Mouse (Mus musculus) CD4-positive, CD25-positive, alpha-beta regulatory T cell, adult 2 months (primary cell): Measurements from ENCODE around the gene Fcer1g.

Experiments
- DNase-seq: peaks from one replicate; pipeline ENCODE4 v3.0.0-alpha.2; 2012; ENCODE audit warnings: low read depth, low spot score

Gene Fcer1g

GRCm38 (mm10) chr1:171216241-171216955, 17.8 kb downstream of the Fcer1g start:
- DNase-seq, result no peak

DNA sequence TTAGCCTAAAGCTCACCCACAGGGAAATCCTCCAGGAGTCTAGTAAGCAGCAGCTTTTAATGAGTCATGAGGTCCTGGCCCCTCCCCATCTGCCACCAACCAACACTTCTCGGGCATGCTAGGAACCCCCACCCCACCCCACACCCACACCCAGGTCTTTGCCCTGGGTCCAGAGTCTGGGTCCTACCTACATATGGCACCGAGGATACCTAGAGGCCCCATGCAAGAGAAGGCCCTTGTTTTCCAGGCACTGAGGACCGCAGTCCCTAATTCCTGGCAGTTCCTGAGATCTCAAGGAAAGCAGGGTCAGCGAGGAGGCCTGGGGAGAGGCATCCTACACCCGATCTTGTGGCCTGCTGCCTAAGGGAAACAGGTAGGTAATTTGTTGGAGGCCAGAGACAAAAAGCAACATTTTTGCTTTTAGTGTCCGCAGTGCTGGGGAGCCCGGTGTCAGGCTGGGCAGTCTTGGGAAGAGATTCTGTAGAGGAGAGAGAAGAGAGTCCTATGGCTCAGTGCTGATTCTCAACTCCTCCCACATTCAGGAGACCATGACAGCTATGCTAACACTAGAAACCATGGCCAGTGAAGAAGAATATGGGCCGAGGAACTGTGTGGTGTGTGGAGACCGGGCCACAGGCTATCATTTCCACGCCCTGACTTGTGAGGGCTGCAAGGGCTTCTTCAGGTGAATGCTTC, 20.2 kb downstream of the Fcer1g start, which contains the start of gene Nr1i3:
Nr1i3 (plus strand) TSS at position 170 of the 696 bp plus-strand sequence.
- DNase-seq, result no peak

DNA sequence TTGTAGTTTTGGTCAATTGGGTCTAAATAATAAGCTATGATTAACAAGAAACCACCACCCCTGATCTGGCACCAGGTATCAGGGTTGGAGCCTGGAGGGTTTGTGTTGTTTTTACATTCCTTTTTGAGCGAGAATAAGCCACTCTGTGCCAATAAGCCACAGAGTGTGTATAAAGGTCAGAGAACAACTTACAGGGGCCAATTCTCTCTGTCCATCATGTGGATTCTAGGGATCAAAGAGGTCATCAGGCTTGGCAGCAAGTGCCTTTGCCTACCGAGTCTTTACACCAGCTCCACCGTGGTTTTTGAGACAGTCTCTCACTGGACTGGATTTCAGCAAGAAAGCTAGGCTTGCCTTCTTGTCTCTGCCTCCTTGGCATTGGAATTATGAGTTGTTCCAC, 21.3 kb downstream of the Fcer1g start:
- DNase-seq, result no peak

- DNase-seq, result no peak
Measured at GRCm38 (mm10) chr1:171209409-171209808, 24.8 kb downstream of the Fcer1g start.

- DNase-seq, result no peak
Measured at GRCm38 (mm10) chr1:171205704-171206493, 28.3 kb downstream of the Fcer1g start.

- DNase-seq, result no peak
Measured at GRCm38 (mm10) chr1:171204249-171204644, 29.9 kb downstream of the Fcer1g start.

DNA sequence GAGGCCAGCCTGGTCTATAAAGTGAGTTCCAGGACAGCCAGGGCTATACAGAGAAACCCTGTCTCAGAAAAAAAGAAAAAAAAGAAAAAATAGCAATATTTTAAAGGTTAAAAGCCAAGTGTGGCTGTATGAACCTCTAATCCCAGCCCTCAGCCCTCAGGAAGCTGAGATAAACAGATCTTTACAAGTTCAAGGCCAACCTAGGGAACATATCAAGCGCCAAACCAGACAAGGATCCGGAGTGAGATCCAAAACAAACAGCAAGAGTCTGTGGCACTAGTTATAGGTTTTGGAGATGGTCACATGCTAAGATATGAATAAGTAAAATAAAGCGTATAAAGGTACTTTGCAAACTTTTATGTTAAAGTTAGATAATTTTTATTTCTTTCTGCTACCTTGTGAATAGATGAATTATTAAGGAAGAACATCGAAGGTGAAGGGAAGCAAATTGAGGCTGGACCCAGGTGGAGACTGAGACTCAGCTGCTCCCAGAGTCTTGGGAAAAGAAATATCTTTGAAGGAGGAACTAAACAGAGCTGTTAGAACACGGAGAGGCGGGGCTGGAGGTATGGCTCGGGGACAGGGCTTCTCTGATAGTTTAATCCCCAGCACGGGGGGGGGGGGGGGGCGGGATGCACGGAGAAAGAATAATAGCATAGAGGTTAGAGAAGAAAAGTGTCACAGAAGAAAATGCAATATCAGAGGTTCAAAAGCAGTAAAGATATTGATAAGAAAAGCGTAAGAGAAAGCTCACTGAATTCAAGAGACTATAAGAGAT, 30.5 kb downstream of the Fcer1g start:
- DNase-seq, result no peak

GRCm38 (mm10) chr1:171200769-171201168, 33.4 kb downstream of the Fcer1g start:
- DNase-seq, result no peak

GRCm38 (mm10) chr1:171199532-171199931, 34.6 kb downstream of the Fcer1g start:
- DNase-seq, result no peak

DNA sequence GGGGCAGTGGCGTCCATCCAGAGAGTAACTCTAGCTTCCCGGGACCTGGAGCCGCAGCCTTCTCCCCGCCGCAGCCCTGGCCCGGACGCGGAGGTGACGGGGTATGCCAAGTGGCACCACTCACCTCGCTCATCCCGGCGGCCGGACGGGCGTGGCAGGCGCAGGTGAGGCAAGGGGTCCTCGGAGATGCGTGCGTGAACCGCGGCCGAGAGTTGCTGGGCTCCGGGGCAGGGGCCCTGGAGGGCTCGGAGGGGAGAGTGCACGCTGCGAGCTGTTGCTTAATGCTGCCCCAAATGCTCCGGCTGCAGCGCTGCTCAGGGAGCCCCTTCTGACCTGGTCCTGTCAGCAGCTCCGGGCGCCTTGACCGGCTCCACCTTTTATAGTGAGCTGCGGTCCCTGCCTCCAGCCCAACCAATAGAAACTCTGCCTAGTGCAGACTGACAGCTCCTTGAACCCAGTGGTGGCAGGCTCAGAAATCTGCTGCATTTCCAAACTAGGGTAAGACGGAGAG, 38.2 kb downstream of the Fcer1g start, which contains the start of gene Pcp4l1:
Pcp4l1 (minus strand) TSS at position 382 of the 511 bp plus-strand sequence.
- peak; percentile 6 for DNase-seq

GRCm38 (mm10) chr1:171195046-171195822, 38.9 kb downstream of the Fcer1g start:
- no peak for DNase-seq

- DNase-seq, result no peak
Measured at GRCm38 (mm10) chr1:171193911-171194830, 40.0 kb downstream of the Fcer1g start.

GRCm38 (mm10) chr1:171193093-171193840, 40.9 kb downstream of the Fcer1g start:
- DNase-seq, result no peak

DNA sequence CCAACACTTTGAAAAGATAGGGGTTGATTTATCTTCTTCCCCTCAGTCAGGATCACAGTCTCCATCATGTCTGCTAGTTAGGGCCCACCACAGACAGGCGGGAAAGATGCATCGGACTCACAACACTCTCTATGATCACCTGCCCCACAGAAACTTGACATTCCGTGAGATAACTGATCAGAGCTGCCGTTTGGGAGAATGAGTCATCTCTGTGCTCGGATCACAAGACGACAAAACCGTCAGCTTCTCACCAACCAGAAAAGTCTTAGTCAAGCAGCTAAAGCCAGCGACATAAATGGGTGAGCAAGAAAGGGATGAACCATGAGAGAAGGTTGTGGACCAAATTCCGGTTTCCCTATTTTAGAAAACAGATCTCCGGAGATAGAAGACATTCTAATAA, 41.9 kb downstream of the Fcer1g start:
- DNase-seq, result no peak

DNA sequence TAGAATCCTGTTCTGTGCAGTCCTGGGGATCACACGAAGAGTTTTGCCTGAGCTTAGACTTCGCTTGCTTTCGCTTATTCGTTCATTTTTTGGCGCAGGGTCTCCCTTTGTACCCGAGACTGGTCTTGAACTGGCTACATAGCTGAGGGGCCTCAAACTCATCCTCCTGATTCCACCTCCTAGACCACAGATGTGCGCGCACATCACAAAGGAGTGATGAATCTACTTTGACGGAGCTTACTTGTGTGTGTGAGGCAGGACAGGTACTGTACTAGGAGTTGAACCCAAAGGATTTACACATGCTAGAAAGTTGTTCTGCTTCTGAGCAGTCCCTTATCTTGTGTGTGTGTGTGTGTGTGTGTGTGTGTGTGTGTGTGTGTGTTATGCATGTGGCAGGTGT, 43.3 kb downstream of the Fcer1g start:
- no peak for DNase-seq

DNA sequence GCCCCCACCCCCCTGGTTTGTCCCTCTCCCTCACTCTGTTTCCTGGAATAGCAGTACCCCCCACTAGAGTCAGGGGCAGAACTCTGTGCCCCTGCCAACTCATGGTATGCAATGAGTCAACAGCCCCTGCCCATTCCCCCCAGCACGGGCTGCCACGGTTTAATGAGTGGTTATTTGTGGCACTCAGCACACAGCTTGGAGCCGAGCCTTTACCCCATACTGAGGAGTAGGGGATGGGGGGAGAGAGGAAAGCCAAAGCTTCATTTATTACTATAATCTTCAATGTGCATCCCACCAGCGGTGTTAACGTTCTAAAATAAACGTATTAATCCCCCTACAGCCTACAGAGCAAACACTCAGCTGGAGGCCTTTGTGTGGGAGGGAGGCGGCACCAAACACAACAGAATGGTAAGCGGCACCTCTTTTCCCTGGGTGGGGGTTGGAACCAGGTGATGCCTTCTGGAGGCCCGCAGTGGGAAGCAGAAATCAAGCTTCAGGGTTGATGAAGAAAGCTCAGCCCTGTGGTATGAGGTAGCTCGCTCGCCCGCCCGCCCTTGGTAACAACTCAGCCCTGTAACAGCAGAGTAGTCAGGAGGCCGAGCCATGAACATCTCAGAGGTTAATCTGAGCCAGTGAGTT, 44.6 kb downstream of the Fcer1g start:
- DNase-seq, result no peak

DNA sequence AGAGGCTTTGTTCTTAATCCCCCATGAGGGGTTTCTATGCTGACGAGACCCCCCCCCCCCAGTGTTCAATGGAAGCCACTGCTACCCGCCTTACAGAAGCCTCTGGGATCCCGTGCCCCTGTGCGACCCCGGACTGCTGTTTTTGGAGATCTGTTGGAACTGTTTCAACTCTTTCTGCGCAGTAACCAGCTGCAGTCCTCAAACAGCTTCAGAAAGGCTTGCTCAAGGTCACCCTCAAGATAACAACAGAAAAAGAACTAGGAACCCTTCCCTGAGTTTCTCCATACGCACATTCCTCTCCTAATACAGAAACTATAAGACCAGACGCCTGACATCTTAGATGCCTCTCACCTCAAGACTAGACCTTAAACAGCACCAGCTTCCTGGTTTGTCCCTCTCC, 45.1 kb downstream of the Fcer1g start:
- DNase-seq, result no peak
